Mouse (Mus musculus) hindbrain, embryonic 12.5 days (tissue): ENCODE results near the gene Mllt6. TPM values are rescaled to one million over a fixed set of nuclear protein-coding genes. Genes with fewer than 3 reads are reported as not detected.

Experiments
- microRNA-seq: library from miRNA; unstranded; fragments of <30 nt; microRNA quantifications from one replicate; pipeline ENCODE4, GENCODE M21; 2017
- polyA plus RNA-seq: library from polyadenylated mRNA; unstranded; fragments of >200 nt; fragmentation: Nextera tagmentation; extraction: Ambion mirVana; gene quantifications from 2 replicates; pipeline ENCODE4 v1.2.1, GENCODE M21; 2016

Mllt6 gene
- polyA plus RNA-seq, 1 experiment from 2014 or later = 3.5 TPM

Small RNA genes within 50 kb of the gene (microRNA-seq; reads per million reads assigned to microRNA genes)
- gene Gm24158 (not detected), gene Mir6927 (not detected)

Other genes starting within 250 kb of the Mllt6 start
- gene Arhgap23, start 247.9 kb upstream of the Mllt6 start, polyA plus RNA-seq = 9.3 and 10.0 TPM in 2 replicates
- gene 4933428G20Rik, start 163.1 kb upstream of the Mllt6 start, polyA plus RNA-seq = 0.85 and 0.94 TPM in 2 replicates
- 6.3 and 6.7 TPM in 2 replicates for gene Srcin1, start 87.2 kb upstream of the Mllt6 start, polyA plus RNA-seq
- 11.2 and 11.7 TPM in 2 replicates for gene Epop, start 33.7 kb upstream of the Mllt6 start, polyA plus RNA-seq
- 14.7 and 17.1 TPM in 2 replicates for gene Cisd3, start 22.4 kb downstream of the Mllt6 start, polyA plus RNA-seq
- gene Pcgf2, start 37.1 kb downstream of the Mllt6 start, polyA plus RNA-seq = 23.3 and 24.7 TPM in 2 replicates
- 375 and 438 TPM in 2 replicates for gene Psmb3, start 40.0 kb downstream of the Mllt6 start, polyA plus RNA-seq
- 2.6 and 3.4 TPM in 2 replicates for gene Pip4k2b, start 81.3 kb downstream of the Mllt6 start, polyA plus RNA-seq
- gene Cwc25, start 103.1 kb downstream of the Mllt6 start, polyA plus RNA-seq = 22.0 and 25.4 TPM in 2 replicates
- 0.68 and 0.98 TPM in 2 replicates for gene 1700001P01Rik, start 112.5 kb downstream of the Mllt6 start, polyA plus RNA-seq
- gene Rpl23, start 119.0 kb downstream of the Mllt6 start, polyA plus RNA-seq = 347 and 376 TPM in 2 replicates
- 111 and 120 TPM in 2 replicates for gene Lasp1, start 135.6 kb downstream of the Mllt6 start, polyA plus RNA-seq
- gene B230217C12Rik, start 177.4 kb downstream of the Mllt6 start, polyA plus RNA-seq = 14.1 and 14.8 TPM in 2 replicates
- gene Fbxo47, start 220.7 kb downstream of the Mllt6 start, polyA plus RNA-seq = 0.65 and 0.82 TPM in 2 replicates